Mouse (Mus musculus) embryonic facial prominence, embryonic 15.5 days (tissue): ENCODE measurements around the gene Ewsr1. TPM values are rescaled to one million over a fixed set of nuclear protein-coding genes. Genes with fewer than 3 reads are reported as not detected.

Experiments used
- ATAC-seq: fragments of 200-750 bp; cut with Nextera tagmentation; 2 replicates; pipeline ENCODE4 v1.8.0; 2017; ENCODE audit warnings: low read depth, moderate TSS enrichment; ENCODE audit not compliant: insufficient number of reproducible peaks, low FRiP score, low TSS enrichment
- H3K27ac ChIP-seq: fragments of 300-500 bp; sonication (generic); replicated peaks from 2 replicates; pipeline ENCODE4 v1.5.1; 2015; ENCODE audit warnings: mild to moderate bottlenecking, inconsistent platforms
- H3K27me3 ChIP-seq: fragments of 300-500 bp; sonication (generic); 2 replicates; pipeline ENCODE4 v1.6.1; 2015; ENCODE audit warnings: inconsistent platforms
- H3K36me3 ChIP-seq: fragments of 300-500 bp; sonication (generic); 2 replicates; pipeline ENCODE4 v1.6.1; 2015; ENCODE audit warnings: mild to moderate bottlenecking, inconsistent platforms
- H3K4me1 ChIP-seq: fragments of 300-500 bp; sonication (generic); 2 replicates; pipeline ENCODE4 v1.6.1; 2015; ENCODE audit warnings: inconsistent platforms
- H3K4me2 ChIP-seq: fragments of 300-500 bp; sonication (generic); replicated peaks from 2 replicates; pipeline ENCODE4 v1.6.1; 2015; ENCODE audit warnings: mild to moderate bottlenecking, inconsistent platforms
- H3K4me3 ChIP-seq: fragments of 300-500 bp; sonication (generic); replicated peaks from 2 replicates; pipeline ENCODE4 v1.5.1; 2015; ENCODE audit warnings: mild to moderate bottlenecking, inconsistent platforms
- H3K9ac ChIP-seq: fragments of 300-500 bp; sonication (generic); 2 replicates; pipeline ENCODE4 v1.6.1; 2015; ENCODE audit warnings: inconsistent platforms
- H3K9me3 ChIP-seq: fragments of 300-500 bp; sonication (generic); replicated peaks from 2 replicates; pipeline ENCODE4 v1.6.1; 2016; ENCODE audit warnings: inconsistent platforms
- WGBS: fragments of 180-500 bp; shearing (Covaris S2); methylation state at CpG from one replicate; pipeline ENCODE4 v1.1.7; 2015; 5-methylcytosine and 5-hydroxymethylcytosine counted together
- microRNA-seq: library from miRNA; unstranded; fragments of <30 nt; microRNA quantifications from one replicate; pipeline ENCODE4, GENCODE M21; 2016; ENCODE audit warnings: borderline number of aligned reads
- polyA plus RNA-seq: library from polyadenylated mRNA; unstranded; fragments of >200 nt; fragmentation: Nextera tagmentation; extraction: Ambion mirVana; gene quantifications from 2 replicates; pipeline ENCODE4 v1.2.1, GENCODE M21; 2015

Gene Ewsr1
- polyA plus RNA-seq, 1 experiment from 2014 or later = 729 TPM

- H3K4me3 ChIP-seq = no peak overlapping the region
- no peak overlapping the region for H3K27ac ChIP-seq
- no peaks in the 10 kb centered on the region for H3K4me1 ChIP-seq
- no peak overlapping the region for H3K9ac ChIP-seq
- no peaks in the 10 kb centered on the region for H3K9me3 ChIP-seq
- no peaks in the 10 kb centered on the region for H3K27me3 ChIP-seq
- H3K4me2 ChIP-seq = no peak overlapping the region
- peaks cover 90% of the 10 kb centered on the region for H3K36me3 ChIP-seq
- WGBS = 87% methylated on average over 8 of the region's 8 CpGs
- no peak for ATAC-seq
These were observed 61.8 kb downstream of the Ewsr1 start for GRCm38 (mm10) chr11:5037146-5037854.

GRCm38 (mm10) chr11:5035421-5035820, 63.6 kb downstream of the Ewsr1 start:
- WGBS = 66% methylated on average over 4 of the region's 4 CpGs
- peaks cover 93% of the 10 kb centered on the region for H3K36me3 ChIP-seq
- H3K4me1 ChIP-seq = no peaks in the 10 kb centered on the region
- H3K27ac ChIP-seq = no peak overlapping the region
- H3K9ac ChIP-seq = no peak overlapping the region
- H3K27me3 ChIP-seq = no peaks in the 10 kb centered on the region
- no peak overlapping the region for H3K4me2 ChIP-seq
- no peak overlapping the region for H3K4me3 ChIP-seq
- no peak for ATAC-seq
- H3K9me3 ChIP-seq = no peaks in the 10 kb centered on the region

GRCm38 (mm10) chr11:5033136-5033535, 65.9 kb downstream of the Ewsr1 start:
- no peak for ATAC-seq
- Histone ChIP-seq H3K36me3 (peaks cover 84% of the 10 kb centered on the region), H3K27ac (no peak overlapping the region), H3K9me3 (no peaks in the 10 kb centered on the region), H3K27me3 (no peaks in the 10 kb centered on the region), H3K4me2 (no peak overlapping the region), H3K4me3 (no peak overlapping the region), H3K4me1 (no peaks in the 10 kb centered on the region), H3K9ac (no peak overlapping the region)
- 84% methylated on average over 3 of the region's 3 CpGs for WGBS

- Histone ChIP-seq H3K9me3 (no peaks in the 10 kb centered on the region), H3K4me1 (no peaks in the 10 kb centered on the region), H3K36me3 (peaks cover 84% of the 10 kb centered on the region), H3K27ac (no peak overlapping the region), H3K4me3 (no peak overlapping the region), H3K9ac (no peak overlapping the region), H3K27me3 (no peaks in the 10 kb centered on the region), H3K4me2 (no peak overlapping the region)
- WGBS = 92% methylated on average over 10 of the region's 10 CpGs
- no peak for ATAC-seq
These were observed 66.4 kb downstream of the Ewsr1 start for GRCm38 (mm10) chr11:5032706-5033105.

GRCm38 (mm10) chr11:5028228-5028627, 70.8 kb downstream of the Ewsr1 start:
- Histone ChIP-seq H3K4me2 (no peak overlapping the region), H3K27me3 (no peaks in the 10 kb centered on the region), H3K9ac (no peak overlapping the region), H3K36me3 (peaks cover 82% of the 10 kb centered on the region), H3K9me3 (no peaks in the 10 kb centered on the region), H3K4me1 (no peaks in the 10 kb centered on the region), H3K4me3 (no peak overlapping the region), H3K27ac (no peak overlapping the region)
- 90% methylated on average over 7 of the region's 7 CpGs for WGBS
- ATAC-seq = no peak

- no peak overlapping the region for H3K27ac ChIP-seq
- H3K4me3 ChIP-seq = no peak overlapping the region
- no peaks in the 10 kb centered on the region for H3K9me3 ChIP-seq
- 91% methylated on average over 1 of the region's 1 CpGs for WGBS
- H3K9ac ChIP-seq = no peak overlapping the region
- no peaks in the 10 kb centered on the region for H3K4me1 ChIP-seq
- no peak for ATAC-seq
- no peak overlapping the region for H3K4me2 ChIP-seq
- peaks cover 73% of the 10 kb centered on the region for H3K36me3 ChIP-seq
- H3K27me3 ChIP-seq = no peaks in the 10 kb centered on the region
These were observed 74.0 kb downstream of the Ewsr1 start for GRCm38 (mm10) chr11:5025108-5025507.

Small RNA genes lying within 50 kb of the gene (microRNA-seq; reads per million reads assigned to microRNA genes)
- gene Gm47296 = not detected

Other genes with a start within 250 kb of the Ewsr1 start
- gene Nf2, start 249.7 kb downstream of the Ewsr1 start, polyA plus RNA-seq = 47.1 and 50.7 TPM in 2 replicates
- gene Nipsnap1, start 225.3 kb downstream of the Ewsr1 start, polyA plus RNA-seq = 39.0 and 41.3 TPM in 2 replicates
- gene Thoc5, start 203.9 kb downstream of the Ewsr1 start, polyA plus RNA-seq = 29.4 and 33.7 TPM in 2 replicates
- 0.20 and 0.27 TPM in 2 replicates for gene Nefh, start 151.2 kb downstream of the Ewsr1 start, polyA plus RNA-seq
- gene Ap1b1, start 112.4 kb downstream of the Ewsr1 start, polyA plus RNA-seq = 53.6 and 60.0 TPM in 2 replicates
- 4.1 TPM in 2 replicates for gene Rasl10a, start 41.1 kb downstream of the Ewsr1 start, polyA plus RNA-seq
- 39.0 and 43.3 TPM in 2 replicates for gene Gas2l1, start 33.9 kb downstream of the Ewsr1 start, polyA plus RNA-seq
- 28.8 and 29.4 TPM in 2 replicates for gene Rhbdd3, start 340 bp downstream of the Ewsr1 start, polyA plus RNA-seq
- 64.0 and 67.1 TPM in 2 replicates for gene Emid1, start 53.0 kb upstream of the Ewsr1 start, polyA plus RNA-seq
- gene Kremen1, start 162.3 kb upstream of the Ewsr1 start, polyA plus RNA-seq = 39.5 and 40.5 TPM in 2 replicates